Mouse (Mus musculus): ENCODE measurements at regions not wholly inside any gene's neighbourhood (a gene's known extent, or its start where the extent isn't known, plus 50 kb on each side); places are given as distances from the start of the nearest gene placed in this dataset.
A peak's percentile ranks its signal among the peaks of the same experiment; 100 is the strongest.
"Not testable (repeated sequence)": the region's sequence is repeated elsewhere in the genome, so short reads cannot be mapped to it uniquely, and the experiment has no call there.

DNA sequence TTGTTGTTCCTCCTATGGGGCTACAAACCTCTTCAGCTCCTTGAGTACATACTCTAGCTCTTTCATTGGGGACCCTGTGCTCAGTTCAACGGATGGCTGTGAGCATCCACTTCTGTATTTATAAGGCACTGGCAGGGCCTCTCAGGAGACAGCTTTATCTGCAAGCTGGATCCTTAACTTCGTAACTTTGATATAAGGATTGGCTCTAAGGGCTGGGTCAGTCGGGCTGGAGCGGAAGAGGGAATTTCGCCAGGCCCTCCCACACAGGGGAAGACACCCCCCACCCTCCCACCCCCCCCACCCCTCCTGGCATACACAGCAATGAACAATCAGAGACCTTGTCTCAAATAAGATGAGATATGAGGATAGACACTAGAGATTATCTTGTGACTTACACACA is 304.3 kb upstream of the Chordc1 start:
- DNase-seq (ENCODE audit: low spot score), result peak; percentile 59

DNA sequence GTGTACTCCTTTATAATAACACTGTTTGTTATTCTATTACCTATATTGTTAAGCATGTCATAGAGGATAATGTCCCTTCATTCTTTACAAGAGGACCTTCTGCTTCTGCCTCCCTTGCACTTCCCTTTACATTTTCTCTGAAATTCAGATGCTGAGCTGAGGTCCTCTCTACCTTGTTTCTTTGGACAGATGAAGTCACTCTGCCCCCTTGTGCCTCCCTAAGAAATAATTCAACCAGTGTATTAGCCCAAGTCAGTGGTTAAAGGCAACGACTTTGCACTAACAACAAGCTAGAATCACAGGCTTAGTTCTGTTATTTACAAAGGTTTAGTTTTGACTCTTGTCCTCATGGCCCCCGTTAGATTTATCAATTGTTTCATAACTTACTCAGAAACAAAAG is 289.4 kb upstream of the Chordc1 start:
- no peak for DNase-seq (ENCODE audit: low spot score)

DNA sequence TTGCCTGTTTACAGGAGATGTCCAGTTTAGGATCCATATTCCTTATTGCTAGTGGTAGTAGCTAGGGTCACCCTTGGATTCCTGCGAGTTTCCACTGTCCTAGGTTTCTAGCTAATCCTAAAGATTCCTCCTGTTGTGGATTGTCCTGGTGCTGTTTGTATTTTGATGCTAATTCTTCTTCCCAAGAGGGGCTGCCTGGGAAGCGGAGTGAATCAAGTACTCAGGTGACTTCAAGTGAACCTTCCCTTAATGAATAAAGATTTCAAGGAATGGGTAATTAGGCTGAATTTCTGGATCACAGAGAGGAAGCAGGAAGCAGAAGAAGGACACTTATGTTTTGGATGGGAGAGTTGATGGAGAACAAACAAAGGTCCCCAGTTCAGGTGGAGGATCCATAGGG is 250.6 kb upstream of the Chordc1 start:
- no peak for DNase-seq (ENCODE audit: low spot score)

DNA sequence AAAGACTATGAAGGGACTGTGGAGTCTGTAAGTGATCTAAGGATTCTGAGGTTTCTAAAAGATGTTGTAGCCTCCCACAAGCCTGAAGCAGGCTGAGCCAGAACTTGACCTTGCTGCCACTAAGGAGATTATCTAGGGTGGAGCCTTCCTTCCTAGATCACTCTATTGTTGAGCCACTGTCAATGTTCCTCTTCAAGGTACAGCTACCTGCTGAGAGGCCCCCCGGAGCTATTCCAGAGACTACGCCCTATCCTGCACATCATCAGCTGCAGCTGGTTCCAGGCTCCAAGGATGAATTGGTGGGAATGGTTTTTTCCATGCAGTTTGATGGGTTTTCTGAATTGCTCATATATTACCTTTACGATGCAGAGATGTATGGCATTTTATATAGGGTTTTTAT is 249.3 kb upstream of the Chordc1 start:
- DNase-seq (ENCODE audit: low spot score), result not testable (repeated sequence)

DNA sequence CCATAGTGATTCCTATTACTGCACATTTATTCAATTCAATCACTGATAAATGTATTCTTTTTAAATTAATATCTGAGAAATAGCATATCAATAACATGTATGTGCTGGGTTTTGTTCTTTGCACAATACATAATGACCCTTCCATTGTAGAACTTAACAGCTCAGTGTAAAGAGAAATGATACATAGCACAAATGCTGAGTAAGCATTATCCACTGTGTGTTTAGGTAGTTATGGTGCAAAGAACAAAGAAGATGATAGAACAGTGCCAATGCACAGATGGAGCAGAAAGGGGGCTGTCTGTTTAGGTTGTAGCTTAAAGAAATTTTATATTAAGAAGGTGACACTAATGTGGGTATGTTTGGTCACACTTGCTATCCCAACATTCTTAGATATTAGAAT is 215.0 kb upstream of the Chordc1 start:
- DNase-seq (ENCODE audit: low spot score), result no peak

DNA sequence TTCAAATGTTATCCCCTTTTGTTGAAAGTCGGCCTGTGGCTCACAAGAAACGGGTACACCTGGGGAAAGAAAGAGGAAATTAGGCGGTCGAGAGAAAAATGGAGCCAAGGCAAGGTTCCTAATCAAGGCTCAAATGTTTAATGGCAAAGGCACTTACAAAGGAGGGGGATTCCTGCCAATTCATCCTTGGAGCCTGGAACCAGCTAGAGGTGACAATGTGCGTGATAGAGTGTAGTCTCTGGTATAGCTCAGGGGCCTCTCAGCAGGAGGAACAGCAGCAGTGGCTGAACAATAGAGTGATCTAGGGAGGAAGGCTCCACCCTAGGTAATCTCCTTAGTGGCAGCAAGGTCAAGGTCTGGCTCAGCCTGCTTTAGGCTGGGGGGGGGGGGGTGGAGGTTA is 213.5 kb upstream of the Chordc1 start:
- not testable (repeated sequence) for DNase-seq (ENCODE audit: low spot score)

DNA sequence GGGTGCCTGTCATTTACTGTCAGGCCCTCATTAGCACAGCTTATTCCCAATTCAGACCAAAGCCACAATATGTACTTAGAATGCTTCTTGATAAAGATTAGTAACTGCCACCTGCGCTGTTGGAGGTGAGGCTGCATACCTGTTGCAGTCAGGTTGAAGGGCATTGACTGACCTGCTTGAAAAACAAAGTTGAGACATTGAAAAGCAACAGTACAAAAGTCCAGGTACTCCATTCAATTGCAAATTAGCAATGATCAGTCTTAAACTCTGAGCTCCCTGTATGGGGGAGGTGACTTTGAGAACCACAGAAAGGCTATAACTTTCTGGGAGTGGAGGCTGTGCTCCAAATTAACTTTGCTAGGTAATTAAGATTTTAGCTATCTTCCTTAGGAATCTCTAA is 212.8 kb upstream of the Chordc1 start:
- DNase-seq (ENCODE audit: low spot score), result not testable (repeated sequence)

All from c-Kit-positive CD71-positive TER-119-positive erythroid progenitor cells, embryonic 14.5 days (primary cell).